Mouse (Mus musculus) embryo, embryonic 9.5 days (tissue): ENCODE data around the gene Cks1brt.
"Not testable (repeated sequence)": the region's sequence is repeated elsewhere in the genome, so short reads cannot be mapped to it uniquely, and the experiment has no call there.

Source experiments
- DNase-seq: peaks from one replicate; pipeline ENCODE4 v3.0.0-alpha.2; 2017; ENCODE audit errors: extremely low spot score

Cks1brt gene

GRCm38 (mm10) chr8:85151624-85152023 lies at the start of gene Cks1brt:
TSS of gene Cks1brt (plus strand) at chr8:85151924.
- DNase-seq = no peak

GRCm38 (mm10) chr8:85113241-85113640 lies 38.5 kb upstream of the Cks1brt start:
- no peak for DNase-seq

- no peak for DNase-seq
Measured at GRCm38 (mm10) chr8:85115501-85115900, 36.2 kb upstream of the Cks1brt start.

DNA sequence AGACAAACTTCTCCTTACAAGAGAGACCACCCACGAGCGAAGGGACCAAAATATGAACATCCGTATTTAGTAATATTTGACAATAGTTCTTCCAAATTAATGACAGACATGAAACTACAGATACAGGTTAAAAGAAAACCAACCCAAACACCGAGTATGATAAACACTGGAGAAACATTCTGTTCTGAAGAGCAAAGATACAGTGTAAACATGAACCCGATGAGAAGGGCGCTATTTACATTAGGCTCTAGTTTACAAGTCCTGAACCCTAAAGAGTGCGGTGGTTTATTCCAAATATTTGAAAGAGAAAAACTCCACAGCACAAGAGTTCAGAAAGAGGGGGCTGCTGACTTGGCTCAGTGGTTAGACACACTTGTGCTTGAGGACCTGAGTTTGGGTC lies 34.7 kb upstream of the Cks1brt start:
- no peak for DNase-seq

GRCm38 (mm10) chr8:85119052-85119981 lies 32.4 kb upstream of the Cks1brt start:
- DNase-seq = peak; percentile 80

DNA sequence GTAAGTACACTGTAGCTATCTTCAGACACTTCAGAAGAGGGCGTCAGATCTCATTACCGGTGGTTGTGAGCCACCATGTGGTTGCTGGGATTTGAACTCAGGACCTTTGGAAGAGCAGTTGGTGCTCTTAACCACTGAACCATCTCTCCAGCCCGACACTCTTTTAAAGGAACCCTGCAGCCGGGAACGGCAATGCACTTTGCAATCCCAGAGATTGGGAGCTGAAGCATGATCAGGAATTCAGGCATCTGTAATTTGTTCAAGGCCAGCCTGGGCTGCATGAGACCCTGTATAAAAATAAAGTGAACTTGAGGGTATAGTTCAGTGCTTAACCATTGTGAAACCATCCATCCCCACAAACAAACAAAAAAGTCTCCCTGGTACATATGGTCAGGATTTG lies 31.5 kb upstream of the Cks1brt start:
- DNase-seq = not testable (repeated sequence)

- DNase-seq = no peak
Measured at GRCm38 (mm10) chr8:85122995-85123394, 28.7 kb upstream of the Cks1brt start, which contains the start of gene Zfp791. TSS of gene Zfp791 (minus strand) at chr8:85123095.

- no peak for DNase-seq
Measured at GRCm38 (mm10) chr8:85123691-85124090, 28.0 kb upstream of the Cks1brt start.

GRCm38 (mm10) chr8:85132335-85132734 lies 19.4 kb upstream of the Cks1brt start:
- no peak for DNase-seq

GRCm38 (mm10) chr8:85135690-85136089 lies 16.0 kb upstream of the Cks1brt start:
- DNase-seq = not testable (repeated sequence)

GRCm38 (mm10) chr8:85142516-85142915 lies 9.2 kb upstream of the Cks1brt start:
- no peak for DNase-seq

DNA sequence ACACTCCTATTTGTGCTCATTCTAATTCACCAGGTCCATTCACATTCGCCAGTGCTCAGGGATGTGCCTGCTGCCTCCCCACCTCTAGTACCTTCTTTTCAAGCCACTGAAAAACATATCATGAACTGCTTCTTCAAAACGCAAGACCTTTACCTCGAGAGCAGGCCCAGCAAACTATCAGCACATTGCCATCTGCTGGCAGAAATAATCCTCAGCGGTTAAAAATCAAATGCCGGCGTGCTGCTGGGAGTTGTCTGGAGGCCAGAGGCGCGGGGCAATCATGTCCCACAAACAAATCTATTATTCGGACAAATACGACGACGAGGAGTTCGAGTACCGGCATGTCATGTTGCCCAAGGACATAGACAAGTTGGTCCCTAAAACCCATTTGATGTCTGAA lies 19.6 kb downstream of the Cks1brt start:
- peak; percentile 47 for DNase-seq

DNA sequence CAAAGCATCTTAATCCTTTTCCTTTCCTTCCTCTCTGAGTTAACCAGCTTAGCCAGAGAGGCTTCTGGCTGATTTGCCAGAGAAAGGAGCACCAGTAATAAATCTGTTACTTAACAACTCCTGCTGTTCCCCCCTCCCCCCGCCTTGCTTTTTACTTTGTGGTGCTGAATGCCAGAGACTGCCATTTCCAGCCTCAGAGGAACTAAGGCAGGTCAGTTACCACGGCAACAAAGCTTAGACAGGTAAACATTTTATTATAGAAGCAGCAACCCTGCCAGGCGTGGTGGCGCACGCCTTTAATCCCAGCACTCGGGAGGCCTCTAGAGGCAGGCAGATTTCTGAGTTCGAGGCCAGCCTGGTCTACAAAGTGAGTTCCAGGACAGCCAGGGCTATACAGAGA lies 24.2 kb downstream of the Cks1brt start:
- no peak for DNase-seq

GRCm38 (mm10) chr8:85192346-85192745 lies 40.6 kb downstream of the Cks1brt start:
- DNase-seq = no peak

DNA sequence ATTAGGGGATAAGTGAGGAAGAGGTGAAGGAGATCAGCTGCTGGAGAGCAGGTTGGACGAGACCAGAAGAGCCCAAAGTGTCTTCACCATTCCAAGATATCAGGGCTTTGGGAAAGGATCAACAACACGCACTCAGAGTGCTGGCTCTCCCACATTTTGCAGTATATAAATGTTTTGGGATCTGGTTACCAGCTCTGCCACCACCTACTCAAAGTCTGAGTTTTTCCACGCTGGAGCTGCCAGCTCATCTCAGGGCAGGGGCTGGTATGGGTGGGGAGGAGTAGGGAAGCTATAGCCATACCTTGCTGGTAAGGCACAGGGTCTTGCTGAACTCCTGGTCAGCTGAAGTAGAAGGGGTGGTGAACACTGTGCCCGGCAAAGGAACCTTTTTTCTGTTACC lies 68.5 kb downstream of the Cks1brt start:
- DNase-seq = no peak

- no peak for DNase-seq
Measured at GRCm38 (mm10) chr8:85220992-85221391, 69.3 kb downstream of the Cks1brt start.
